Mouse (Mus musculus): ENCODE data around the gene Dyrk1a.

Gene Dyrk1a

GRCm38 (mm10) chr16:94714483-94714882, 144.7 kb downstream of the Dyrk1a start:
- peak; percentile 49 for DNase-seq (ENCODE audit: extremely low spot score, low spot score)

GRCm38 (mm10) chr16:94717051-94717450, 147.2 kb downstream of the Dyrk1a start:
- no peak for DNase-seq (ENCODE audit: extremely low spot score, low spot score)

DNA sequence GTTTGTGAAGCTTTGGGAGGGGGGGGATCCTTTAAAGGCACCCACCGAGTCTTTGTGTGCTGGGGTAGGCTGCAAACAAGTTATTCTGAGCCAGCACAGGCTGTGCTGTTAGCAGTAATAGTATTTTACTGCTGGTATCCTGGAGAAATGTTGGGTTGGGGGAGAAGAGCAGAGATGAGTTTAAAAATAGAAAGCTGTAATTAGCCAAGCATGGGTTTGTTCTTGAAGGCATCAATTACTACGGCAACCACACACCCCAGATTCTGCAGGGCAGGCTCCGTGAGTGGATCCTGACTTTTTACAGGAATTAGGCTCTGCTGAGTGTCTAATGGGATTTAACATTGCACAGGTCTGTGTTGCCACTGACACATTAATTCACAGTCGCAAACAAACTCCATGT, 149.1 kb downstream of the Dyrk1a start:
- DNase-seq (ENCODE audit: extremely low spot score, low spot score), result no peak

DNA sequence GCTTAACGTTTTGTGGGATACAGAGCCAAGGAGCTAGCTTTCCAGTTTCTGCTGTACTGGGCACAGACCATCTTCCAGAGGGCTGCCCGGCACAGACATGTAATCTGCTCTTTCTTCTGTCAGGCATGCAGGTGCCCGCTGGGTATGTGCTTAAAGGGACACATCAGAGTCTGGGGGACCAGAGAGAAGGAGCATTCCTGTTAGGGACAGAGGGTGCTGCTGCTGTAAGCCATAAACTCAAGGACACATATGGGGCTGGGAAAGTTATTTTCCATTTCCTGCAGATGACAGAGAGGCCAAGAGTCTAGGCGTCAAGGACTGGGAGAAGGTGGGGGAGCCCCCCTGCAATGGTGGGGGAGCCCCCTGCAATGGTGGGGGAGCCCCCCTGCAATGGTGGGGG, 149.7 kb downstream of the Dyrk1a start:
- DNase-seq (ENCODE audit: extremely low spot score, low spot score), result no peak

DNA sequence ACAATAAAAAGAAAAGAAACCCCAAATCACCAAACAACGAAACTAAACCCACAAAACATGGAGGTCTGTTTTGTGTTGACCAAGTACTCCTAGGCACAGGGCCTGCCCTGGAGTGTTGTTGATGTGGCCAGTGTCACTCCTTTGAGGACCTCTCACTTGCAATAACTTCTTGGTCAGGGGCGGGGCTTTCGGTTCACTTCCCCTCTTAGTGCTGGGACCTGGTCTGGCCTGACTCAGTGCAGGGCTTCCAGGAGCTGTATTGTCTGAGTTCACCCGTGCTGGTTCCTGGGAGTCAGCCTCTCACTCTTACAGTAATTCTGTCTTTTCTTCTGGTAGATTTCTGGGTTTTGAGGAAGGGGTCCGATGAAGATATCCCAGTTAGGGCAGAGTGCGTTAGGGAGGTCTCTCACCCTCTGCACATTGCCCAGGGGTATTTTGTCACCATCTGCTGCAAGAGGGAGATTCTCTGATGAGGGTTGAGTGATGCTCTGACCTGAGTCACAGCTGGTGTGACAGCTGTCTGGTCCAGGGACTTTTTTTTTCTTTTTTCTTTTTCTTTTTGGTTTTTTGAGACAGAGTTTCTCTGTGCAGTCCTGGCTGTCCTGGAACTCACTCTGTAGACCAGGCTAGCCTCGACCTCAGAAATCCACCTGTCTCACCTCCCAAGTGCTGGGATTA, 150.8 kb downstream of the Dyrk1a start:
- DNase-seq (ENCODE audit: extremely low spot score, low spot score), result no peak

GRCm38 (mm10) chr16:94721549-94722006, 151.8 kb downstream of the Dyrk1a start:
- no peak for DNase-seq (ENCODE audit: extremely low spot score, low spot score)

GRCm38 (mm10) chr16:94722936-94723335, 153.1 kb downstream of the Dyrk1a start:
- no peak for DNase-seq (ENCODE audit: extremely low spot score, low spot score)

GRCm38 (mm10) chr16:94724061-94724596, 154.3 kb downstream of the Dyrk1a start:
- DNase-seq (ENCODE audit: extremely low spot score, low spot score), result peak; percentile 87

GRCm38 (mm10) chr16:94724747-94725211, 155.0 kb downstream of the Dyrk1a start:
- peak; percentile 43 for DNase-seq (ENCODE audit: extremely low spot score, low spot score)

- no peak for DNase-seq (ENCODE audit: extremely low spot score, low spot score)
Observed at GRCm38 (mm10) chr16:94729236-94729635, 159.4 kb downstream of the Dyrk1a start.

DNA sequence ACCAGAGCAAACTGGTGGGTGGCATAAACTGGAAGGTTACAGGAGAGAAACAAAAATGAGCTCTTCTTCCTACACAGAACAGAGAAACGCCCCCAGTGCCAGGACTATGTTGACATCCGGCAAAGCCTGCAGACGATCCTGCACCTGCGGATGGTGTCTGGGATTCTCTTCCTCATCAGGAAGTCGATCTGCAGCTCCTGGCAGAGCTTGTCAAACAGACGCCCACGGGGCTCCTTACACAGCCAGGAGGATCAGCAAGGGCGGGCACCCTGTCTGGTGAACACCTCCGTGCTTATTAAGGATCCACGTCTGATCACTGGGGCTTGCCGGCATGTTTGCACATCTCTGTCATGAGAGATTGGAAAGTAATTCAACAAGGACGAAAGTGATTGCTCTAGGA, 161.2 kb downstream of the Dyrk1a start:
- no peak for DNase-seq (ENCODE audit: extremely low spot score, low spot score)

- DNase-seq (ENCODE audit: extremely low spot score, low spot score), result no peak
Observed at GRCm38 (mm10) chr16:94735472-94735871, 165.7 kb downstream of the Dyrk1a start.

DNA sequence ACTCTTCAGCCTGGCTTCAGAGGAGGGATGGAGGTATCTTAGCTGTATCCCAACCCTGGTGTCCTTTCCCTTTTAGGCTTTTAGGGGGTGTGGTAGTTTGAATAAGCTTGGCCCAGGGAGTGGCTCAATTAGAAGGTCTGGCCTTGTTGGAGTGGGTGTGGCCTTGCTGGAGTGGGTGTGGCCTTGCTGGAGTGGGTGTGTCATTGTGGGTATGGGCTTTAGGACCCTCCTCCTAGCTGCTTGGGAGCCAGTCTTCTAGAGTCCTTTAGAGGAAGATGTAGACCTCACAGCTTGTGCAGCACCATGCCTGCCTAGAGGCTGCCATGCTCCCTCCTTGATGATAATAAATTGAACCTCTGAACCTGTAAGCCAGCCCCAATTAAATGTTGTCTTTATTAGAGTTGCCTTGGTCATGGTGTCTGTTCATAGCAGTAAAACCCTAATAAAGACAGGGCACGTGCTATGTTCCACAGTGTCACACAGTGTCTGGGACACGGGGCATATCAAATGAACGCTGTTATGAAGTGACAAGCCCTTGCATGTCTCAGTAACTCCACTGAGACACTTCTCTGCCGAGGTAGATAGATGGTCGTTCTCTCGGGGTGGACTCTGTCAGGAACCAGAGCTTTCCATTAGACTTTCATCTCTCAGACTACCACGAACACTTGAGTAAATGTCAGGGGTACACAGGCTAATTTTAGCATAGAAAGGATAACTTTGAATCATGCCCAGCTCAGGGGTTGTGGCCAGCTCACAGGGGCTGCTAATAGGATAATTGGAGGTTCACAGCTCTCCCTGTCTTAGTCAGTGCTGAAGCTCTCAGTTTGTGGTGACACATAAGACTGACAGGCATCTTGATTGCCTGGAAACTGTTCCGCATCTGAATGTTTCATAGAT, 166.9 kb downstream of the Dyrk1a start:
- no peak for DNase-seq (ENCODE audit: extremely low spot score, low spot score)

DNA sequence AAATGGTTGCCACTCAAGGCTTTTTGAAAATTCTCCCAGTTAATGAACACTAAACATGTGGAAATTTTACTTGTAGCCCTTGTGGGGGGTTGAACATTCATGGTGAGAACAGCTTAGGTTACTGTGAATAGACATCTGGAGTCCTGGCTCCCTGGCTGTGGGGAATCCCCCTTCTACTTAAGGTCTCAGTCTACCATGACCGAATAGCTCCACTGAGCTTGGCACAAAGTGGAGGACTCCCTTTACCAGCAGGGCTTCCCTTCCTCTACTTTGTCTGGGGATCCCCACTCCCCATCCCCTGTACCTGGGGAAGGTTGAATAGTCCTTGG, 167.5 kb downstream of the Dyrk1a start:
- DNase-seq (ENCODE audit: extremely low spot score, low spot score), result no peak

- peak; percentile 51 for DNase-seq (ENCODE audit: extremely low spot score, low spot score)
Observed at GRCm38 (mm10) chr16:94743853-94744501, 174.2 kb downstream of the Dyrk1a start.

DNA sequence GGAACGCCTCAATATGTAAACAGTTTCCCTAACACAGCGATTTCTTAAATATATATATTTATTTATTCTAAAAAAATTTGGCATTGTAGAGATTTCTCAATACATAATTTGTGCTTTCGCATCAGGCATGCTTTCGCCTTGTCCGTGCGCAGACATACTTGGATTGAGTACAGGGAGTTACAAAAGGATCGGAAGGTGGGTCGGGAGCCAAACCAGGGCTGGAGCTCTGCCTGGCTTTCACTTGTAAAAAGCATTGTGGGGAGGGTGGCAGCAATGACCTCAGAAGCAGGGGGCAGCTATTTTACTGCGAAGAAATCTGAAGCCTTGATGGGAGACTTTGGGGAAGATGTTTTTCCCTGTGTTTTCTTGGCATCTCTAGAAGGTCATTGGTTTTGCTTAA, 175.2 kb downstream of the Dyrk1a start:
- no peak for DNase-seq (ENCODE audit: extremely low spot score, low spot score)
